ENCODE assay signal across 8 mouse cellular contexts in genomic region chr9:73102181-73102580, GRCm38 (mm10). TPM values are rescaled to one million over a fixed set of nuclear protein-coding genes. Genes with fewer than 3 reads are reported as not detected.
A peak's percentile ranks its signal among the peaks of the same experiment; 100 is the strongest.
DNase-seq lines count a peak whose midpoint lies in the region; ATAC-seq and TF ChIP-seq lines count a peak whose summit lies in the region.

Gene Gm20509, plus strand, starts transcription at chr9:73102470.

- peaks cover 3% of the 10 kb centered on the region; the same call in 1 of the 2 replicates for H3K27me3 ChIP-seq in heart, adult 2 months (ENCODE audit: control insufficient read depth, insufficient read depth, low read length)
- H3K27me3 ChIP-seq in spleen, adult 2 months (ENCODE audit: control insufficient read depth, insufficient read depth, low read length): peaks cover 8% of the 10 kb centered on the region
- peaks cover 32% of the 10 kb centered on the region for H3K27me3 ChIP-seq in liver, embryonic 11.5 days (replicated peaks; ENCODE audit: control insufficient read depth, insufficient read depth, low read length)
- peaks cover 6% of the 10 kb centered on the region; the same call in 1 of the 2 replicates for H3K27me3 ChIP-seq in stomach, embryonic 16.5 days (ENCODE audit: control insufficient read depth, insufficient read depth, low read length)

- no peaks in the 10 kb centered on the region for H3K36me3 ChIP-seq in heart, adult 2 months (ENCODE audit: control insufficient read depth, insufficient read depth, low read length)
- no peaks in the 10 kb centered on the region for H3K36me3 ChIP-seq in spleen, adult 2 months (ENCODE audit: control insufficient read depth, insufficient read depth, low read length)
- no peaks in the 10 kb centered on the region for H3K36me3 ChIP-seq in liver, embryonic 11.5 days (ENCODE audit: control insufficient read depth, insufficient read depth, low read length)
- H3K36me3 ChIP-seq in stomach, embryonic 16.5 days (ENCODE audit: control insufficient read depth, insufficient read depth, low read length): no peaks in the 10 kb centered on the region

- no peak for ATAC-seq in liver, embryonic 11.5 days (replicated peaks; ENCODE audit: low FRiP score)
- ATAC-seq in stomach, embryonic 16.5 days (ENCODE audit: insufficient read depth, low FRiP score): no peak

- no peaks in the 10 kb centered on the region for H3K79me2 ChIP-seq in heart, adult 2 months (replicated peaks; ENCODE audit: control insufficient read depth, insufficient read depth, low read length)

- no peak for TF ChIP-seq EP300 in heart, adult 2 months (IDR thresholded peaks at IDR 0.05; ENCODE audit: insufficient read depth, low read depth, low read length)

- no peak for TF ChIP-seq POLR2A in heart, adult 2 months (IDR thresholded peaks at IDR 0.05; ENCODE audit: insufficient read depth, low read depth, low read length)
- no peak for TF ChIP-seq POLR2A in spleen, adult 2 months (IDR thresholded peaks at IDR 0.05; ENCODE audit: low read depth, low read length)

- H3K9ac ChIP-seq in heart, adult 2 months (ENCODE audit: low read depth, low read length): peak within 1 kb of the TSS; percentile 77
- peak within 1 kb of the TSS; percentile 42 for H3K9ac ChIP-seq in liver, embryonic 11.5 days (ENCODE audit: low read depth, low read length)
- H3K9ac ChIP-seq in stomach, embryonic 16.5 days (ENCODE audit: low read length): peak within 1 kb of the TSS; percentile 78

- no peaks in the 10 kb centered on the region for H3K4me1 ChIP-seq in heart, adult 2 months (ENCODE audit: control insufficient read depth, insufficient read depth, low read length)
- H3K4me1 ChIP-seq in spleen, adult 2 months (ENCODE audit: control insufficient read depth, insufficient read depth, insufficient read length): 0 out of 2 replicates have a peak, but pooled peaks cover 6% of the 10 kb centered on the region
- H3K4me1 ChIP-seq in liver, embryonic 11.5 days (replicated peaks; ENCODE audit: control insufficient read depth, insufficient read depth, low read length): peaks cover 5% of the 10 kb centered on the region; the same call in 1 of the 2 replicates
- no peaks in the 10 kb centered on the region for H3K4me1 ChIP-seq in stomach, embryonic 16.5 days (ENCODE audit: control insufficient read depth, insufficient read depth, low read length)

- intact Hi-C loops in heart, adult 2 months (cut with DNase I): no loop called here

- no peak within 1 kb of the TSS for H3K27ac ChIP-seq in heart, adult 2 months
- H3K27ac ChIP-seq in spleen, adult 2 months (ENCODE audit: insufficient read depth, low read length): no peak within 1 kb of the TSS
- H3K27ac ChIP-seq in liver, embryonic 11.5 days (ENCODE audit: low read depth, low read length): no peak within 1 kb of the TSS
- no peak within 1 kb of the TSS for H3K27ac ChIP-seq in stomach, embryonic 16.5 days (ENCODE audit: low read length)

- H3K4me3 ChIP-seq in heart, adult 2 months: peak within 1 kb of the TSS; percentile 46
- H3K4me3 ChIP-seq in spleen, adult 2 months (ENCODE audit: extremely low read depth, insufficient read depth, insufficient read length): peak within 1 kb of the TSS; percentile 36; the same call in 1 of the 2 replicates
- peak within 1 kb of the TSS; percentile 48 for H3K4me3 ChIP-seq in liver, embryonic 11.5 days (ENCODE audit: low read depth, low read length)
- H3K4me3 ChIP-seq in stomach, embryonic 16.5 days (replicated peaks; ENCODE audit: low read length): peak within 1 kb of the TSS; percentile 49

- no peak for TF ChIP-seq CTCF in heart, adult 2 months (IDR thresholded peaks at IDR 0.05)
- TF ChIP-seq CTCF in spleen, adult 2 months (IDR thresholded peaks at IDR 0.05; ENCODE audit: extremely low read depth, insufficient read depth, insufficient read length, insufficient replicate concordance): no peak

- WGBS in heart, adult 2 months: 98% methylated on average over 4 of the region's 4 CpGs
- WGBS in spleen, adult 2 months: 93% methylated on average over 4 of the region's 4 CpGs
- WGBS in liver, embryonic 11.5 days: 94% methylated on average over 4 of the region's 4 CpGs
- WGBS in stomach, embryonic 16.5 days: 96% methylated on average over 4 of the region's 4 CpGs

- no peaks in the 10 kb centered on the region for H3K9me3 ChIP-seq in liver, embryonic 11.5 days (ENCODE audit: control insufficient read depth, low read length)
- no peaks in the 10 kb centered on the region for H3K9me3 ChIP-seq in stomach, embryonic 16.5 days (replicated peaks; ENCODE audit: control insufficient read depth, low read length)

- H3K4me2 ChIP-seq in liver, embryonic 11.5 days: peak within 1 kb of the TSS; percentile 82
- peak within 1 kb of the TSS; percentile 97 for H3K4me2 ChIP-seq in stomach, embryonic 16.5 days (ENCODE audit: low read depth, low read length)

- DNase-seq in heart, adult 2 months: no peak
- DNase-seq in heart, adult 9 months (ENCODE audit: low spot score in 2 of 2): no peak
- no peak for DNase-seq in spleen, adult 2 months (ENCODE audit: low read depth in 1 of 2, low spot score in 2 of 2)
- no peak for DNase-seq in spleen, postnatal 36 days (ENCODE audit: low spot score in 2 of 2)
- DNase-seq in liver, embryonic 11.5 days (ENCODE audit: low spot score): no peak
- DNase-seq in adrenal gland, adult (ENCODE audit: inconsistent age in 2 of 2, low spot score in 1 of 2): no peak
- DNase-seq in left cerebral cortex, adult 18-20 months (ENCODE audit: low spot score in 2 of 2): no peak

RNA-seq across cellular contexts. Expression of gene Gm20509, which starts in this region (rescaled TPM):
- not detected for total RNA-seq in heart, adult 2 months (2021)
- not detected in 2 replicates for polyA plus RNA-seq in heart, adult 2 months (2012; rRNA removed)
- not detected in 2 replicates for polyA plus RNA-seq in spleen, adult 2 months (2012; rRNA removed)
- not detected in 2 replicates for polyA plus RNA-seq in liver, embryonic 11.5 days (2014; fragmentation: Nextera tagmentation; extraction: Ambion mirVana)
- polyA plus RNA-seq in stomach, embryonic 16.5 days (2015; fragmentation: Nextera tagmentation; extraction: Ambion mirVana): not detected in 2 replicates
- under 1 TPM in 1 of 2 experiments, not detected in 1; 0.49 TPM for total RNA-seq in left cerebral cortex, adult 18-20 months (2021)
